Mouse (Mus musculus) hindbrain, embryonic 13.5 days (tissue): ENCODE data around the gene Atp2b4. TPM values are rescaled to one million over a fixed set of nuclear protein-coding genes. Genes with fewer than 3 reads are reported as not detected.

Source experiments
- ATAC-seq: fragments of 200-750 bp; cut with Nextera tagmentation; 2 replicates; pipeline ENCODE4 v1.8.0; 2017; ENCODE audit warnings: moderate TSS enrichment; ENCODE audit not compliant: low FRiP score
- H3K27ac ChIP-seq: fragments of 300-500 bp; sonication (generic); 2 replicates; pipeline ENCODE4 v1.5.1; 2015; ENCODE audit warnings: inconsistent platforms, mild to moderate bottlenecking, moderate library complexity
- H3K27me3 ChIP-seq: fragments of 300-500 bp; sonication (generic); 2 replicates; pipeline ENCODE4 v1.6.1; 2015; ENCODE audit warnings: mild to moderate bottlenecking, inconsistent platforms
- H3K36me3 ChIP-seq: fragments of 300-500 bp; sonication (generic); 2 replicates; pipeline ENCODE4 v1.6.1; 2015; ENCODE audit warnings: mild to moderate bottlenecking, inconsistent platforms
- H3K4me1 ChIP-seq: fragments of 300-500 bp; sonication (generic); replicated peaks from 2 replicates; pipeline ENCODE4 v1.6.1; 2015; ENCODE audit warnings: inconsistent platforms
- H3K4me2 ChIP-seq: fragments of 300-500 bp; sonication (generic); 2 replicates; pipeline ENCODE4 v1.6.1; 2015; ENCODE audit warnings: inconsistent platforms, mild to moderate bottlenecking, moderate library complexity
- H3K4me3 ChIP-seq: fragments of 300-500 bp; sonication (generic); 2 replicates; pipeline ENCODE4 v1.5.1; 2015; ENCODE audit warnings: mild to moderate bottlenecking, inconsistent platforms
- H3K9ac ChIP-seq: fragments of 300-500 bp; sonication (generic); 2 replicates; pipeline ENCODE4 v1.6.1; 2015; ENCODE audit warnings: mild to moderate bottlenecking, inconsistent platforms
- H3K9me3 ChIP-seq: fragments of 300-500 bp; sonication (generic); 2 replicates; pipeline ENCODE4 v1.6.1; 2016; ENCODE audit warnings: inconsistent platforms
- WGBS: fragments of 180-500 bp; shearing (Covaris S2); methylation state at CpG from one replicate; pipeline ENCODE4 v1.1.7; 2015; 5-methylcytosine and 5-hydroxymethylcytosine counted together
- polyA plus RNA-seq: library from polyadenylated mRNA; unstranded; fragments of >200 nt; fragmentation: Nextera tagmentation; extraction: Ambion mirVana; gene quantifications from 2 replicates; pipeline ENCODE4 v1.2.1, GENCODE M21; 2015

Gene Atp2b4
- polyA plus RNA-seq, 1 experiment from 2014 or later: 12.1 TPM

DNA sequence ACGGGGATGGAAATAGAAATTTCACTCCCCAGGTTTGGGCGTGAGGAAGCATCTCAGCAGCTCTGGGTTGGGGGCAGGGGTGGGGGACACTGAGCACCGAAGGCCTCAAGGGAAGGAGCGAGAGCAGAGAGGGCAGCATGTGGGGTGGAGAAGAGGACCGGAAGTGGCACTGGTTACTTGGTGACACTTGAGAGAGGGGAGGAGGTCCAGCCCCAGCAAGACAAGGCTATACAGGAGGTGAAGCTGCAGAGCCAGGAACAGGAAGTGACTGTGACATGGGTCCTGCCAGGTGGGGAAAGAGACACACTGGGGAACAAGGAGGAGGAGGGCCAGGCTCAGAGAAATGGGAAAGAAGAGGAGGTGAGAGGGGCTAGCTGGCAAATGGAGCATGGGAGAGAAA, 20.3 kb upstream of the Atp2b4 start:
- H3K9me3 ChIP-seq: no peaks in the 10 kb centered on the region

DNA sequence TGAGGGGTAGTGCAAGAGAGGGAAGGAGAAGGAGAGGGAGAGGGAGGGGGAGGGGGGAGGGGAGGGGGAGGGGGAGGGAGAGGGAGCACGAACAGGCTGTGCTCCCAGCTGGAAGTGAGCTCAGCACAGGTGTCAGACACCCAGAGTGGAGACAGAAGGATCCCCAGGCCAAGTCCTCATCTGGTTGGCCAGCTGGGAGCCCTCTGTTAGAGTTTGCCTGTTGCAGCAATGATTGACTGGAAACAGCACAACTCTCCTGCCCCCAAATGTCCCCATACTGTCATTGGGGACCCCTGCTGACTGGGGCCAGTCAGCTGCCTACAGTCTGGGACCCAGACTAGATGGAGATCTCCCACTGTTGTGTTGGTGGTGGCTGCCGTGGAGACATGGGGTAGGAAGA, 19.3 kb upstream of the Atp2b4 start:
- no peak for ATAC-seq
- no peaks in the 10 kb centered on the region for H3K27me3 ChIP-seq
- no peaks in the 10 kb centered on the region for H3K9me3 ChIP-seq
- H3K4me1 ChIP-seq: peaks cover 26% of the 10 kb centered on the region
- 44% methylated on average over 2 of the region's 2 CpGs for WGBS
- H3K9ac ChIP-seq: no peak overlapping the region
- H3K4me3 ChIP-seq: no peak overlapping the region
- H3K36me3 ChIP-seq: no peaks in the 10 kb centered on the region
- H3K4me2 ChIP-seq: no peak overlapping the region
- no peak overlapping the region for H3K27ac ChIP-seq

More for the DNA sequence above, 20.3 kb upstream of the Atp2b4 start:
- Histone ChIP-seq H3K36me3 (no peaks in the 10 kb centered on the region), H3K4me1 (peaks cover 37% of the 10 kb centered on the region), H3K4me3 (no peak overlapping the region), H3K27ac (peak overlapping the region; percentile 56), H3K9ac (no peak overlapping the region), H3K4me2 (no peak overlapping the region), H3K27me3 (no peaks in the 10 kb centered on the region)
- no peak for ATAC-seq
- WGBS: 58% methylated on average over 5 of the region's 5 CpGs

DNA sequence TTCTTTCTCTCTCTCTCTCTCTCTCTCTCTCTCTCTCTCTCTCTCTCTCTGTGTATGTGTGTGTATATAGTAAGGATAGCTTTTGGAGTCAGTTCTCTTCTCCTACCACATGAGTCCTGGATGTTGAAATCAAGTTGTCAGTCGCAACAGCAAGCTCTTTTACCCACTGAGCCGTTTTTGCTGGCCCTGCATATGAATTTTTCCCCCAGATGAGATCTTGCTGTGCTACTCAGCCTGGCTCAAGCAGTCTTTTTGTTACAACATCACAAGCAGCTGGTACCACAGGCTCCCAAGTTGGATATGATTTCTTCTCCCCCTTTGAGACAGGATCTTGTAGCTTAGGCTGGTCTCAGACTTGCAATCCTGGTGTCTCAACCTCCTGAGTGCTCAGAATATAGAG, 17.7 kb upstream of the Atp2b4 start:
- Histone ChIP-seq H3K27ac (no peak overlapping the region), H3K4me2 (no peak overlapping the region), H3K9ac (no peak overlapping the region), H3K4me3 (no peak overlapping the region), H3K36me3 (no peaks in the 10 kb centered on the region), H3K4me1 (peaks cover 20% of the 10 kb centered on the region), H3K27me3 (no peaks in the 10 kb centered on the region), H3K9me3 (no peaks in the 10 kb centered on the region)
- ATAC-seq: no peak
- WGBS: 78% methylated on average over 2 of the region's 2 CpGs

DNA sequence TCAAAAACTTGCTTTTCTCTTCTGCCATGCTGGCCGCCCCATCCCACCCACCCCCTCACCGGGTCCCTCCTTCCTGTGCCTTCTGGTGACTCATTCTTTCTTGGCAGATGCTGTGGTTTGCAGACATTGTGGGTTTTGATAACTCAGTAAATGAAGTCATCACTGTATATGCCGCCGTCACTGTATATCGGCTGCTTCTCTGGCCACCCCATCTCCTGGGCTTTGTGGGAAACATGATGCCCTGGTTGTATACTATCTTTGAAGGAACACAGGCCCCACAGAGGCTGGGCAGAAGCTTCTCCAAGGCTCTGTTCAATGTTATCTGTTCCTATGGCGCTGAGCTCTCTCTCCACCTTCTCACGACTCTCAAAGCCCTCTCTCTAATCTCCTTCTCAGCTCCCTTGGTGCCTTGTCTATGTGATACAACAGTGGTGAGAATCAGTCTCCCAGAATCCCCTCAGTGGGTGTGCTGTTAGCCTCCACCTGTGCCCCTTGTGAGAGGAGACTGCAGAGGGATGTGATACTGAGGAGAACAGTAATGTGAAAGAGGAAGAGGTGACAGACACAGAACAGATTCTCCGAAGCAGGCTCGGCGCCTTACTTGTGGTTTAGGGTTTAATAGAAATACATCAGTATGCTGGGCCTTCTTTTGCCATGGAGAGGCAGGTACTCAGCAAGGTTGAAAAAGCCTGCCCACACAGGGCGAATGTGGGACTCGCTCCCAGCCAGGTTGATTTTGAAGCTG, 15.1 kb upstream of the Atp2b4 start:
- no peak overlapping the region for H3K4me3 ChIP-seq
- no peak for ATAC-seq
- H3K9ac ChIP-seq: no peak overlapping the region
- H3K4me1 ChIP-seq: peaks cover 3% of the 10 kb centered on the region
- no peaks in the 10 kb centered on the region for H3K9me3 ChIP-seq
- WGBS: 76% methylated on average over 12 of the region's 12 CpGs
- H3K36me3 ChIP-seq: no peaks in the 10 kb centered on the region
- H3K27me3 ChIP-seq: no peaks in the 10 kb centered on the region
- H3K4me2 ChIP-seq: no peak overlapping the region
- H3K27ac ChIP-seq: no peak overlapping the region

DNA sequence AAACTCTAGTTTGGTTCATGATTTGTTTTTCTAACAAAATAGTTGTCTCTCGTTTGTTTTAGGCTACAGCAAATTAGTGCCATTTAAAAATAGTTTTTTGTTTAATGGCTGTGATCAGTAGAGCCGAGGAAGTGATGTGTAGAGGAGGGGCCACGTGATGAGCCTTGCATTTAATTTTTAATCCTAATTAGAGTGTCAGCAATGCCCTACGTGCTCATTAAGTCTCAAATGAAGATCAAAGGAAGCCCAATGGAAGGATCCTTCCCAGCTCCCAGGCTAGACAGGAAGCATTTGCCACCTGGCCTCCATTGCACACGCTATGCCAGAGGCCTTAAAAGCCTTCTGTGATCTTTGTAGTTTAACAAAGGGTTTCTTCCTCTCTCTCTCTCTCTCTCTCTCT, 8.5 kb upstream of the Atp2b4 start:
- H3K36me3 ChIP-seq: no peaks in the 10 kb centered on the region
- peaks cover 3% of the 10 kb centered on the region; the same call in 1 of the 2 replicates for H3K27me3 ChIP-seq
- no peak overlapping the region for H3K4me2 ChIP-seq
- H3K4me1 ChIP-seq: no peaks in the 10 kb centered on the region
- no peak overlapping the region for H3K4me3 ChIP-seq
- H3K9me3 ChIP-seq: no peaks in the 10 kb centered on the region
- H3K9ac ChIP-seq: no peak overlapping the region
- no peak overlapping the region for H3K27ac ChIP-seq
- no peak for ATAC-seq
- 60% methylated on average over 5 of the region's 5 CpGs for WGBS

DNA sequence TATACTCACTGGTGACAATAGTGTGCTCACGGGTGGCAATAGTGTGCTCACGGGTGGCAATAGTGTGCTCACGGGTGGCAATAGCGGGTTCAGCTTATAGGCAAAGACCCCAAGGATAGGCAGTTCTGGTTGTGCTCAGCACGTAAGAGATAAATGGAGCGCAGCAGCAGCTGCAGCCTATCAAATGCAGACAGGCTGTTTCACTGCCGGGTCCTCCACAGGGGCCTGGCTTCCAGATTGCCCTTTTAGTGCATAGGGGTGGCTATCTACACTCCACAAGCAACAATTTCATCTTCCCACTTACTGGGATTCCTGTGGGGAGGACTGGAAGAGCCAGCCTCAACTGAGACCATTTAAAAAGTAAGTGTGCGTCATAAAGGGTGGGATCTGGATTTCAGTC, 7.2 kb upstream of the Atp2b4 start:
- Histone ChIP-seq H3K4me2 (no peak overlapping the region), H3K36me3 (no peaks in the 10 kb centered on the region), H3K4me1 (no peaks in the 10 kb centered on the region), H3K9ac (no peak overlapping the region), H3K4me3 (no peak overlapping the region), H3K9me3 (no peaks in the 10 kb centered on the region), H3K27me3 (peaks cover 4% of the 10 kb centered on the region; the same call in 1 of the 2 replicates), H3K27ac (no peak overlapping the region)
- ATAC-seq: no peak
- 87% methylated on average over 8 of the region's 8 CpGs for WGBS

DNA sequence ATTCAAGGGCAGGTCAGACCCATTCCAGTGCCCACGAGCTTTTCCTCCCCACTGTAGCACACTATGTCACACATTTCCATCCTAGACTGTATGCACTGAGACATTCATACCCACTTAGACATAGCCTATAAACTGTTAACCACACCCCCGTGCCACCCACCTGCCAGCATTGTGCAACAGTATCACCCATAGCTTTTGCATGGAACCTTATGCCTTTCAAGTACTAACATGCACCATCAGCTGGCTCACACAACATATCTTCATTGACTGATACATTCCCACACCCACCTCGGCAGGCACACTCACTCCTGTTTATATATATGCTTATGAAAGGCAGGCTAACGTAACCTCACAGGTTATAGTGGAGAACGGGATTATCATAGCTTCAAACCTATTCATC, 902 bp upstream of the Atp2b4 start:
- no peak overlapping the region for H3K27ac ChIP-seq
- 82% methylated on average over 5 of the region's 5 CpGs for WGBS
- H3K4me2 ChIP-seq: no peak overlapping the region; the same call in 1 of the 2 replicates
- no peak overlapping the region for H3K9ac ChIP-seq
- no peak overlapping the region for H3K4me3 ChIP-seq
- H3K27me3 ChIP-seq: peaks cover 14% of the 10 kb centered on the region; the same call in 1 of the 2 replicates
- H3K36me3 ChIP-seq: no peaks in the 10 kb centered on the region
- no peak for ATAC-seq
- no peaks in the 10 kb centered on the region for H3K9me3 ChIP-seq
- H3K4me1 ChIP-seq: peaks cover 46% of the 10 kb centered on the region

DNA sequence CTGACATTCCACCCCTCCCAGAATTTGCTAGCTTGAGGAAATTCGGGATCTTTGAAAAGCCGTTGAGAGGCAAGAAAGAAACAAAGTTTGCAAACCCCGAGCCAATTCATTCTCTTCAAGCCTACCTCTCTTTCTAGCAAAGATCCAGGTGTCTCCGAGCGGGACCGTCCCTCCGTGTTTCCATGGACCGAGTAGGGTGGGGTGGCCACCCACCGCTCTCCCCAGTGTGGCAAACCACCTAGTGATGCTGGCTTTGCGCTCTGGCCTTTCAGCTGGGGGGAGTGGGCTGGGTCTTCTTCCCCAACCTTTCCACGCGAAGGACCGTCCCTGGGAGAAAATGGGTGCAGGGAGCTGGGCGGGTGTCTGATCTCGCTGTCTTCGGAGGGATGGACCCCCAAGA, 329 bp downstream of the Atp2b4 start:
- Histone ChIP-seq H3K4me2 (peak overlapping the region; percentile 83), H3K4me1 (peaks cover 46% of the 10 kb centered on the region), H3K27me3 (peaks cover 14% of the 10 kb centered on the region; the same call in 1 of the 2 replicates), H3K27ac (0 out of 2 replicates have a peak overlapping the region, but pooled peaks have one; percentile 12), H3K36me3 (no peaks in the 10 kb centered on the region), H3K9me3 (no peaks in the 10 kb centered on the region), H3K9ac (peak overlapping the region; percentile 69), H3K4me3 (peak overlapping the region; percentile 53)
- WGBS: 0% methylated on average over 16 of the region's 16 CpGs
- no peak; the same call in 1 of the 2 replicates for ATAC-seq

DNA sequence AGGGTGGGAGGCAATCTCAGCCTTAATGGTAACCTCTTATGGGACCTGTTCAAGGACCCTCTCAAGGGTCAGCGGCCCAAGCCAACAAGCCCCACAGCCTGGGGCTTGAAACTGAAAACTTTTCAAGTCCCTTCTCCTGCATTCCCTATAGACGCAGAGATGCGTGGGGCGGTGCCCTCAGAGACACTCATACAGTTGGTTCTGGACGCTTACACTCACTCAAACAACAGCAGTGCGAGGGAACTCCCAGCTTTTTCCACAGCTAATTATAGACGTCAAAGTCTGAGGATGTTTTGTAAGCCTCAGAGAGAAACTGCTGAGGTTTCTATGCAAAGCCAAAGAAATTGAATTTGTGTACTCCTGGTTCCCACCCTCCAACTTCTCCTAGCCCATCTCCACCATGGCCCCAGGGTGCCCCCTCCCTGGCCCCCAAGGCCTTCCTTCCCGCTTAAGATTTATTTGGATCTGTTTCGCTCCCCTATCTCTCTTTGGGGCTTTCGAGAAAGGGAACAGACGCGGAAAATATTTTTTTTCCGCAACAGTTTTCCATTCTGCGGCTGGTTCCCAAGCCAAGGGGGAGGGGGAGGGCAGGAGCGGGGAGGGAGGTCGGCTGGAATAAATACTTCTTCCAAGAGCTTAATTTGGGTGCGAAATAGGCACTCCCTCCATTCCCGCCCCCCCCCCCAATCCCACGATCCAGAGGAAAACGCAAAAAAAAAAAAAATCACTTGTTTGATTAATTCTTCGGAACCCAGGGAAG, 975 bp downstream of the Atp2b4 start:
- H3K4me3 ChIP-seq: peak overlapping the region; percentile 53
- ATAC-seq: no peak
- H3K36me3 ChIP-seq: no peaks in the 10 kb centered on the region
- peak overlapping the region; percentile 83 for H3K4me2 ChIP-seq
- H3K4me1 ChIP-seq: peaks cover 46% of the 10 kb centered on the region
- H3K27ac ChIP-seq: no peak overlapping the region
- H3K9ac ChIP-seq: peak overlapping the region; percentile 69
- 3% methylated on average over 21 of the region's 21 CpGs for WGBS
- H3K27me3 ChIP-seq: peaks cover 14% of the 10 kb centered on the region; the same call in 1 of the 2 replicates
- H3K9me3 ChIP-seq: no peaks in the 10 kb centered on the region

DNA sequence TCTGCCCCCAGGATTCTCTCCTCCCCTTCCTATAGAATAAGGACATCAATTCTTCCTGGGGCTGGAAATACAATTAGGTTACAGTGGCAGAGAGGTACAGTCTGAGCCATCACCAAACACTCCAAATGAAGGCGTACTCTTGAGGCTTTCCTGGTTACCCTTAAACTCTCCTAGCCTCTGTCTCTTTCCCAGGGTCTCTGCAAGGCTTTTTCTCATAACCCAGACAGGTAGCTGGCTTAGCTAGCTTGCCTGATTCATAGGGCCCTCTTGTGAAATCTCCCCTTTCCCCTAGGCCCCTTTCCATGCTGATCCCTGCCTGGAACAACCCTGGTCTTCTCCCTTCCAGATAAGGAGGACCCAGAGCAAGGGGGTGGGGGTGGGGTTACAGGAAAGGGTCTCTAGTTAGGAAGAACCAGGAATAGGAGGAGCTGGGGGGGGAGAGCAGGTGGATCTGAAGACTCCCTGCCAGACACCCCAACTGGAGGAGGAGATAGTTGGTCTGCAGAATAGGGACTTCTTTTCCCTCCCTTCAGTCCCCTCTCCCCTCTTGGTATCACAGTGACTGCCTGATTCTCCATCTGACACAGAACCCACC, 1.9 kb downstream of the Atp2b4 start:
- 69% methylated on average over 1 of the region's 1 CpGs for WGBS
- ATAC-seq: no peak; the same call in 1 of the 2 replicates
- peak overlapping the region; percentile 83 for H3K4me2 ChIP-seq
- no peak overlapping the region for H3K27ac ChIP-seq
- H3K9ac ChIP-seq: peak overlapping the region; percentile 44
- peaks cover 46% of the 10 kb centered on the region for H3K4me1 ChIP-seq
- no peaks in the 10 kb centered on the region for H3K36me3 ChIP-seq
- no peaks in the 10 kb centered on the region for H3K9me3 ChIP-seq
- peaks cover 11% of the 10 kb centered on the region; the same call in 1 of the 2 replicates for H3K27me3 ChIP-seq
- H3K4me3 ChIP-seq: peak overlapping the region; percentile 53

DNA sequence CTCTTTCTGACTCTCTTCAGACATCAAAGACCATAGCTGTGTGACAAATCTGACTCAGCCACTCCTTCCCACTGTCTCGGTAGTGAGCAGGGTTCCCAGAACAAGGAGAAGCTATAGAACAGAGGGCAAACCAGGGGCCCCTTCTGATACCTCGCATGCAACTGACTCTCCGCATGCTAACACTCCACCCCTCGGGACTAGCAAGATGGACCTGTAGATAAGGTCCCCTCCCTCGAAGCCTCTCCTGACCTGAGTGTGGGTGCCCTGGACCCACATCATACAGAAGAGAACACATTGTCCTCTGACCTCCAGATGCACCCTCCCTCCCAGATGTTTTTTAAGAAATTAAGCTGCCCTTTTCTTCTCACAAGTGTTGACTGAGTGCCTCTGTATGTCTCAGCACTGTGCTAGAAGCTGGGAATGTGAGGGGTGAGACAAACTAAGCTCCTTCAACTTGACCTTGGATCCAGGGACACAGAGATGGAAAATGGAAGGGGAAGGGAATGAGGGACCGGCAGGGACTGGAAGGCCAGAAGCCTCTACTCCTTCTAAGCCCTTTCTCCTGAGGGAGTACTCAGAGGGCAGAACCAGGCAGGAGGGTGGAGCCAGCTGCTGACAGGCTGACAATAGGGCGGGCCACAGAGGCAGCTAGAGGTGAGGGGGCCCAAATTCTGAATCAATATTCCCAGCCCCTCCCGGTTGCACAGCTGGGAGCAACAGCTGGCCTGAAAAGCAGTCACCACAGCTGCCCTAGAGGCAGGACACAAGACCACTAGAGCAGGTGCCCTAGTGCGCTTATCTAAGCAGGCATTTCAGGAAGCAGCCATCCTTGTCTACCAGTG, 2.6 kb downstream of the Atp2b4 start:
- H3K4me1 ChIP-seq: peaks cover 46% of the 10 kb centered on the region
- peak overlapping the region; percentile 53 for H3K4me3 ChIP-seq
- WGBS: 31% methylated on average over 9 of the region's 9 CpGs
- H3K27me3 ChIP-seq: peaks cover 11% of the 10 kb centered on the region; the same call in 1 of the 2 replicates
- peak overlapping the region; percentile 44; the same call in 1 of the 2 replicates for H3K9ac ChIP-seq
- H3K36me3 ChIP-seq: no peaks in the 10 kb centered on the region
- no peak for ATAC-seq
- H3K27ac ChIP-seq: no peak overlapping the region
- peak overlapping the region; percentile 83 for H3K4me2 ChIP-seq
- no peaks in the 10 kb centered on the region for H3K9me3 ChIP-seq
